8 mouse cellular contexts compared by ENCODE assay signal in genomic region chr4:131921461-131922346, GRCm38 (mm10). TPM values are rescaled to one million over a fixed set of nuclear protein-coding genes. Genes with fewer than 3 reads are reported as not detected.
DNase-seq lines count a peak whose midpoint lies in the region; ATAC-seq lines count a peak whose summit lies in the region.

TSS of gene Tmem200b (plus strand) at chr4:131921771.

- no peaks in the 10 kb centered on the region for H3K9me3 ChIP-seq in forebrain, embryonic 15.5 days
- no peaks in the 10 kb centered on the region for H3K9me3 ChIP-seq in kidney, embryonic 16.5 days (ENCODE audit: low read length)
- H3K9me3 ChIP-seq in midbrain, embryonic 15.5 days, result no peaks in the 10 kb centered on the region

- peaks cover 65% of the 10 kb centered on the region for H3K27me3 ChIP-seq in forebrain, embryonic 15.5 days
- peaks cover 13% of the 10 kb centered on the region for H3K27me3 ChIP-seq in kidney, embryonic 16.5 days (ENCODE audit: insufficient read depth, low read length)
- peaks cover 86% of the 10 kb centered on the region for H3K27me3 ChIP-seq in midbrain, embryonic 15.5 days (replicated peaks)

- DNase-seq in kidney, adult 18-20 months, result peak; percentile 42
- no peak for DNase-seq in kidney, adult 11 months
- DNase-seq in adrenal gland, adult (ENCODE audit: inconsistent age in 2 of 2, low spot score in 1 of 2), result peak; percentile 43 to 65
- no peak for DNase-seq in urinary bladder, postnatal 4 days (ENCODE audit: low spot score in 2 of 2)
- DNase-seq in frontal cortex, postnatal 25 days (ENCODE audit: low spot score in 2 of 2), result no peak

- H3K4me3 ChIP-seq in forebrain, embryonic 15.5 days, result peak within 1 kb of the TSS; percentile 41
- peak within 1 kb of the TSS; percentile 67 for H3K4me3 ChIP-seq in kidney, embryonic 16.5 days (ENCODE audit: low read length)
- peak within 1 kb of the TSS; percentile 51 for H3K4me3 ChIP-seq in midbrain, embryonic 15.5 days

- peaks cover 32% of the 10 kb centered on the region for H3K4me1 ChIP-seq in forebrain, embryonic 15.5 days
- peaks cover 84% of the 10 kb centered on the region for H3K4me1 ChIP-seq in kidney, embryonic 16.5 days (ENCODE audit: insufficient read depth, low read length)
- peaks cover 26% of the 10 kb centered on the region for H3K4me1 ChIP-seq in midbrain, embryonic 15.5 days

- peak within 1 kb of the TSS; percentile 71 for H3K4me2 ChIP-seq in forebrain, embryonic 15.5 days (replicated peaks)
- H3K4me2 ChIP-seq in kidney, embryonic 16.5 days (replicated peaks; ENCODE audit: low read depth, low read length), result peak within 1 kb of the TSS; percentile 90
- peak within 1 kb of the TSS; percentile 84 for H3K4me2 ChIP-seq in midbrain, embryonic 15.5 days

- peak within 1 kb of the TSS; percentile 32 for H3K9ac ChIP-seq in forebrain, embryonic 15.5 days (replicated peaks)
- peak within 1 kb of the TSS; percentile 76 for H3K9ac ChIP-seq in kidney, embryonic 16.5 days (replicated peaks; ENCODE audit: low read length)
- peak within 1 kb of the TSS; percentile 37 for H3K9ac ChIP-seq in midbrain, embryonic 15.5 days

- 2% methylated on average over 95 of the region's 130 CpGs for WGBS in forebrain, embryonic 15.5 days
- 1% methylated on average over 117 of the region's 130 CpGs for WGBS in kidney, embryonic 16.5 days
- 1% methylated on average over 123 of the region's 130 CpGs for WGBS in midbrain, embryonic 15.5 days

- H3K36me3 ChIP-seq in forebrain, embryonic 15.5 days, result peaks cover 7% of the 10 kb centered on the region; the same call in 1 of the 2 replicates
- peaks cover 23% of the 10 kb centered on the region; the same call in 1 of the 2 replicates for H3K36me3 ChIP-seq in kidney, embryonic 16.5 days (ENCODE audit: insufficient read depth, low read length)
- H3K36me3 ChIP-seq in midbrain, embryonic 15.5 days (replicated peaks), result peaks cover 12% of the 10 kb centered on the region

- H3K27ac ChIP-seq in forebrain, embryonic 15.5 days (replicated peaks), result no peak within 1 kb of the TSS
- peak within 1 kb of the TSS; percentile 83 for H3K27ac ChIP-seq in kidney, embryonic 16.5 days (ENCODE audit: low read length)
- no peak within 1 kb of the TSS for H3K27ac ChIP-seq in midbrain, embryonic 15.5 days

- ATAC-seq in forebrain, embryonic 15.5 days (replicated peaks), result peak; percentile 27; the same call in 1 of the 2 replicates
- ATAC-seq in kidney, embryonic 16.5 days (ENCODE audit: low FRiP score, low TSS enrichment), result no peak; the same call in 1 of the 2 replicates
- ATAC-seq in midbrain, embryonic 15.5 days (replicated peaks), result peak; percentile 15; the same call in 1 of the 2 replicates

RNA-seq across cellular contexts. Expression of gene Tmem200b, which starts in this region (rescaled TPM):
- 0.17 and 0.22 TPM in 2 replicates for polyA plus RNA-seq in forebrain, embryonic 15.5 days (2015; fragmentation: Nextera tagmentation; extraction: Ambion mirVana)
- polyA plus RNA-seq in kidney, embryonic 16.5 days (2015; fragmentation: Nextera tagmentation; extraction: Ambion mirVana), result 0.54 and 1.0 TPM in 2 replicates
- polyA plus RNA-seq in midbrain, embryonic 15.5 days (2015; fragmentation: Nextera tagmentation; extraction: Ambion mirVana), result 0.15 and 0.45 TPM in 2 replicates

Comparison
In these comparisons a context has a peak if more than half of its experiments do, and no peak if none do; other contexts are left out.
1. DNase-seq: peak in kidney, adult 18-20 months (single experiment) and adrenal gland, adult (2 of 2); none in kidney, adult 11 months (single experiment), urinary bladder, postnatal 4 days (0 of 2) and frontal cortex, postnatal 25 days (0 of 2).
2. Peak in ATAC-seq, H3K4me3 ChIP-seq, H3K9ac ChIP-seq and H3K4me2 ChIP-seq in forebrain, embryonic 15.5 days; RNA of the gene not detected or under 1 TPM.
3. Peak in ATAC-seq, H3K4me3 ChIP-seq, H3K9ac ChIP-seq and H3K4me2 ChIP-seq in midbrain, embryonic 15.5 days; RNA of the gene not detected or under 1 TPM.
4. Peak in every context shown above with its lines, with median percentiles within 50 percentile points of each other: H3K4me2 ChIP-seq, H3K4me3 ChIP-seq and H3K9ac ChIP-seq.